In genomic region chr14:109891151-109891895, GRCm38 (mm10) we compare ENCODE assay signal across 12 mouse cellular contexts.
DNase-seq lines count a peak whose midpoint lies in the region; ATAC-seq and TF ChIP-seq lines count a peak whose summit lies in the region.
"Had no signal": no experiment of that assay in that cellular context is flagged by ENCODE, and none has a peak within 500 bp of the region (broad histone marks: within the 10 kb centered on the region; RNA-seq: fewer than 3 reads in every experiment).

No protein-coding gene starts in this region.

- no peaks in the 10 kb centered on the region for H3K27me3 ChIP-seq in forebrain, embryonic 13.5 days
- H3K27me3 ChIP-seq in forebrain, embryonic 11.5 days (ENCODE audit: control insufficient read depth, insufficient read depth, low read length), result no peaks in the 10 kb centered on the region
- no peaks in the 10 kb centered on the region for H3K27me3 ChIP-seq in lung, postnatal 0 days (replicated peaks; ENCODE audit: insufficient read depth, low read length)
- H3K27me3 ChIP-seq in hindbrain, embryonic 16.5 days (replicated peaks; ENCODE audit: control insufficient read depth, insufficient read depth, low read length), result no peaks in the 10 kb centered on the region

- intact Hi-C loops in gastrocnemius, postnatal 36 days (cut with DNase I), result no loop called here

- H3K4me3 ChIP-seq in forebrain, embryonic 13.5 days, result no peak overlapping the region
- no peak overlapping the region for H3K4me3 ChIP-seq in forebrain, embryonic 11.5 days (ENCODE audit: low read depth, low read length)
- H3K4me3 ChIP-seq in lung, postnatal 0 days (ENCODE audit: low read depth, low read length), result no peak overlapping the region
- H3K4me3 ChIP-seq in hindbrain, embryonic 16.5 days (ENCODE audit: low read length), result no peak overlapping the region

- H3K36me3 ChIP-seq in forebrain, embryonic 13.5 days (ENCODE audit: poor library complexity, severe bottlenecking), result no peaks in the 10 kb centered on the region
- no peaks in the 10 kb centered on the region for H3K36me3 ChIP-seq in forebrain, embryonic 11.5 days (ENCODE audit: control insufficient read depth, insufficient read depth, low read length)
- no peaks in the 10 kb centered on the region for H3K36me3 ChIP-seq in lung, postnatal 0 days (ENCODE audit: insufficient read depth, low read length)
- no peaks in the 10 kb centered on the region for H3K36me3 ChIP-seq in hindbrain, embryonic 16.5 days (ENCODE audit: control insufficient read depth, insufficient read depth, low read length)

- no peak overlapping the region for H3K4me2 ChIP-seq in forebrain, embryonic 13.5 days
- no peak overlapping the region for H3K4me2 ChIP-seq in forebrain, embryonic 11.5 days (ENCODE audit: low read depth, low read length, severe bottlenecking)
- H3K4me2 ChIP-seq in lung, postnatal 0 days (replicated peaks; ENCODE audit: low read depth, low read length), result no peak overlapping the region
- H3K4me2 ChIP-seq in hindbrain, embryonic 16.5 days (ENCODE audit: low read length), result no peak overlapping the region
- H3K4me2 ChIP-seq: liver, embryonic 11.5 days had no signal

- ATAC-seq in forebrain, embryonic 13.5 days, result peak; percentile 78
- ATAC-seq in forebrain, embryonic 11.5 days (replicated peaks; ENCODE audit: low FRiP score), result no peak
- ATAC-seq in lung, postnatal 0 days, result no peak
- peak; percentile 69 for ATAC-seq in hindbrain, embryonic 16.5 days
- ATAC-seq in CD4-positive, CD25-positive, alpha-beta regulatory T cell, adult 4 months, result no peak

- TF ChIP-seq EP300 in lung, postnatal 0 days (IDR thresholded peaks at IDR 0.05), result no peak

- H3K9me3 ChIP-seq in forebrain, embryonic 13.5 days (replicated peaks), result no peaks in the 10 kb centered on the region
- H3K9me3 ChIP-seq in forebrain, embryonic 11.5 days (ENCODE audit: control insufficient read depth, low read length), result no peaks in the 10 kb centered on the region
- H3K9me3 ChIP-seq in lung, postnatal 0 days (ENCODE audit: low read length), result no peaks in the 10 kb centered on the region
- no peaks in the 10 kb centered on the region for H3K9me3 ChIP-seq in hindbrain, embryonic 16.5 days (ENCODE audit: control insufficient read depth, low read length)

- no peak overlapping the region for H3K9ac ChIP-seq in forebrain, embryonic 13.5 days
- H3K9ac ChIP-seq in forebrain, embryonic 11.5 days (ENCODE audit: low read length), result no peak overlapping the region
- no peak overlapping the region for H3K9ac ChIP-seq in lung, postnatal 0 days (replicated peaks; ENCODE audit: low read depth)
- no peak overlapping the region for H3K9ac ChIP-seq in hindbrain, embryonic 16.5 days (ENCODE audit: low read depth, low read length)

- TF ChIP-seq CTCF in lung, postnatal 0 days (IDR thresholded peaks at IDR 0.05), result 0 out of 2 replicates have a peak, but pooled peaks have one; percentile 27

- WGBS in forebrain, embryonic 13.5 days, result 79% methylated on average over 3 of the region's 3 CpGs
- 80% methylated on average over 3 of the region's 3 CpGs for WGBS in forebrain, embryonic 11.5 days
- 70% methylated on average over 3 of the region's 3 CpGs for WGBS in lung, postnatal 0 days
- 60% methylated on average over 3 of the region's 3 CpGs for WGBS in hindbrain, embryonic 16.5 days

- H3K27ac ChIP-seq in forebrain, embryonic 13.5 days, result no peak overlapping the region
- H3K27ac ChIP-seq in forebrain, embryonic 11.5 days (ENCODE audit: low read depth, low read length), result no peak overlapping the region
- no peak overlapping the region for H3K27ac ChIP-seq in lung, postnatal 0 days (ENCODE audit: low read length)
- H3K27ac ChIP-seq in hindbrain, embryonic 16.5 days (ENCODE audit: low read depth, low read length), result no peak overlapping the region

- no peak for DNase-seq in forebrain, embryonic 11.5 days (ENCODE audit: low spot score)
- no peak for DNase-seq in lung, postnatal 0 days (ENCODE audit: low spot score)
- DNase-seq in lung, postnatal 25 days (ENCODE audit: low spot score), result no peak
- peak; percentile 34 for DNase-seq in retina, embryonic 14.5 days (ENCODE audit: low spot score)
- no peak for DNase-seq in gastrocnemius, postnatal 36 days
- DNase-seq: heart, postnatal 14 days; kidney, postnatal 4 days; right cerebral cortex, adult 18-20 months had no signal

- no peaks in the 10 kb centered on the region for H3K4me1 ChIP-seq in forebrain, embryonic 13.5 days
- no peaks in the 10 kb centered on the region for H3K4me1 ChIP-seq in forebrain, embryonic 11.5 days (replicated peaks; ENCODE audit: control insufficient read depth, insufficient read depth, low read length)
- H3K4me1 ChIP-seq in lung, postnatal 0 days (ENCODE audit: insufficient read depth, low read depth, low read length), result no peaks in the 10 kb centered on the region
- H3K4me1 ChIP-seq in hindbrain, embryonic 16.5 days (ENCODE audit: control insufficient read depth, insufficient read depth, low read depth, low read length), result no peaks in the 10 kb centered on the region

Comparison
In these comparisons a context has a peak if more than half of its experiments do, and no peak if none do; other contexts are left out.
1. ATAC-seq: peak in forebrain, embryonic 13.5 days (single experiment) and hindbrain, embryonic 16.5 days (single experiment); none in forebrain, embryonic 11.5 days (single experiment), lung, postnatal 0 days (single experiment) and CD4-positive, CD25-positive, alpha-beta regulatory T cell, adult 4 months (single experiment).